Mouse (Mus musculus) adrenal gland, adult 18-20 months (tissue): ENCODE results near the gene Recql5. TPM values are rescaled to one million over a fixed set of nuclear protein-coding genes. Genes with fewer than 3 reads are reported as not detected.

Experiments
- DNase-seq, 2 experiments: peaks; one replicate each; pipeline ENCODE4 v3.0.0; 2021 to 2022; ENCODE audit warnings: low spot score in 2 of 2
- total RNA-seq, 2 experiments: library from RNA; stranded (reverse); gene quantifications; 1 replicate in 1 of 2; 2 replicates in 1 of 2; pipeline ENCODE4 v1.2.3; 2021

Gene Recql5
- total RNA-seq, 2 experiments from 2014 or later, result 17.1 to 27.1 TPM

DNA sequence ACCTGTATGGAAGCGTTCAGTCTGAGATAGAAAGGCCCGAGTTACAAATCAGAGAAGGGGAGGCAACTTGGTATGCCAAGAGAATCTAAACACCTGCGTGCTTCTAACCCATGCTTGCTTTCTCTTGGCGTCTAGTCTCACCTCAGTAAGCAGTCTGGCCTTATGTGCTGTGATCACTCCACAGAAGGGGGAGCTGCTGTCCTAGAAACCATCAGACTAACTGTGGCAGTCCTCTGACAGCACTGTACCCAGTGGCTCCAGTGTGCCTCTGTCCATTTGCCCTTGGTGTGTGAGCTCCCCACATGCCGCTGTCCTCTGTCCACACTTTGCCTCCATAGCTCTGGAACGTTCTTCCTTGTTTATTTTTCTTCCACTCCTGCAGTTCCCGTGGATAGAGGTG is 8.7 kb upstream of the Recql5 start:
- DNase-seq, result no peak

DNA sequence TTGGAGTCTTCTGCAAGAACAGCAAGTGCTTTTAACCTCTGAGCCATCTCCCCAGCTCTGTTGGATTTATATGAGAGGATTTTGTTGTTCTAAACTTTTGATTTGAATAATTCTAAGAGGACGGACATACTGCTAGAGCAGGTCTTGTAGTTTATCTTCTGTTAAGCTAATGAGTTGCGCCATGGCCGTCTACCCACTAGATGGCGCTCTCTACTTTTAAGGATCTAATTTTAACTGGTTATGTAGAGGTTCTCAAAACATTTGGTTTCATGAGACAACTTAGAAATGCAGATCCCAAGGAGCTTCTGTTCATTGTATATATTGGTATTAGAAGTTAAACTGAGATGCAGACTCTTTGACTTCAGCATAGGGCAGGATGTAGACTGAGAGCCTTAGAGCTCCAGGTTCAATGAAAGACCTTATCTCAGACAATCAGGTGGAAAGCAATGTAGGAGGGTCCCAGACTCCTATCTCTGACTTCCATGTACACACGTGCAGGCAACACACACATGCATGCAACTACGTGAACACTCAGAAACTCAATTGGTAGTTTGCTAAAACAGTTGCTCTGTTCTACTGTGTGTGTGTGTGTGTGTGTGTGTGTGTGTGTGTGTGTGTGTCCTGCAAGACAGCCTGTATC is 6.5 kb upstream of the Recql5 start:
- peak; percentile 49 to 59 for DNase-seq

DNA sequence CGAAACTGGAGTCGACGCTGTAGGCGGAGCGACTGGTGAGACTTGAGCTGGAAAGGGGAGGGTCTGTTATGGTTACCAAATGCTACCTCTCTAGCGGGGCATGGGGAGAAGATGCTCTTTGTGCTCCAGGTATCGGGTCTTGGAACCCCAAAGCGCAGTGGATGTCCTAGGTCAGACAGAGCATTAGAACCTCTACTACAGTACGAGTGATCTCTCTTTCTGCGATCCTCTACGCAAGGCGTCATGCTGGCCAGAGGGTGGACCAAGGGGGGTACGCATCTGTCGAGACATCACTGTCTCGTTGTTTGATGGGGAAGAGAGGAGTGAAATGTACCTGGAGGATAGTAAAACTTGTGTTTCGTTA is 452 bp upstream of the Recql5 start:
- DNase-seq, result no peak

DNA sequence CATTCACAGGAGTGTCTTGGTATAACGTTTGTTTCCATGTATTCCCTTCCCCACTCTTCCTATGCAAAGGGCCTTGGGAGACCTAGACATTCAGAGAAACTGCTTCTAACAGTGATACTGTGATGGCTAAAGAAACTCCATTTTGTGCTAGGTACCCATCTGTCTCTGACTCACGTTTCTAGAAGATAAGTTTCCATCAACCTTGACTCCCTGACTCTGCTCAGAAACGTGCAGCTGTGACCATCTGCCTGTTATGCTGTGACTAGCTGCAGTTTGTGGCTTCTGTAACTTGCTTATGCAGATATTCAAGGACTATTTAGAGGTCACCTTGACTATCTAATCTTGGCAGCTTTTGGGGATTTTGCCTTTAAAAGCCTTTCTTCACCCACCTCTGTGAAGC is 2.0 kb downstream of the Recql5 start:
- DNase-seq, result no peak

DNA sequence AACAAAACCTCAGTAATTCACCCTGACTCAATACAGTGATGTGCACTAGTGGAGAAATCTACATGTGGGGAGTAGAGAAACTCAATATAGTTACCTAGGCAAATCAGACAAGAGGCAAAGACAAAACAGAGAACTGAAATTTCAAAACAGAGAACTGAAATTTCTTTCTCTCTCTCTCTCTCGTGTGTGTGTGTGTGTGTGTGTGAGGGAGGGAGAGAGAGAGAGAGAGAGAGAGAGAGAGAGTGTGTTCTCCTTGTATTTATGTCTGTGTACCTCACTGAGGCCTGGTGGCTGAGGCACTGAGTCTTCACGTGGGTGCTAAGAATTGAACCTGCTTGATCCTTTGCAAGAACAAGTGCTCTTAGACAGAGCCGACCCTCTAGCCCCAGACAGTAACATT is 3.5 kb downstream of the Recql5 start:
- DNase-seq, result no peak

- DNase-seq, result no peak
Observed at GRCm38 (mm10) chr11:115929031-115929430, 4.2 kb downstream of the Recql5 start.

- no peak for DNase-seq
Observed at GRCm38 (mm10) chr11:115921986-115922385, 11.3 kb downstream of the Recql5 start.

GRCm38 (mm10) chr11:115920110-115920818 is 13.0 kb downstream of the Recql5 start:
- DNase-seq, result peak; percentile 48 to 50

- DNase-seq, result no peak
Observed at GRCm38 (mm10) chr11:115919073-115919472, 14.2 kb downstream of the Recql5 start.

GRCm38 (mm10) chr11:115918637-115919036 is 14.6 kb downstream of the Recql5 start:
- no peak for DNase-seq

DNA sequence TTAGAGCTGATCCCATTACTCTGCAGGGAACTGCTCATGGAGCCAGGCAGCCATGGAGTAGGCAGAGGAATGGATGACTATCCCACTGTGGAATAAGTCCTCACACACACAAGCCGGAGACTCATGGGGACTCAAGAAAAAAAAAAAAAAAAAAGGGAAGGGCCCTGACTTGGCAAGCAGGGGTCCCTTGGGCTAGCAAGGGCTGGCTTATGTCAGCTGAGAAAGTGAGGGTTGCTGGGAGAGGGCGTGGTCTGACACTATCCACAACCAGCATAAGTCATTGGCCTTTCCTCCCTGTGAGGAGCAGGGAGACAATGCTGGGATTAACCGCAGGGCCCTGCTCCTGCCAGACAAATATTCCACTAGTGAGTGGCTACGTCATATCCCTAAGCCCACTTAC is 16.7 kb downstream of the Recql5 start:
- DNase-seq, result no peak

GRCm38 (mm10) chr11:115911632-115912376 is 21.5 kb downstream of the Recql5 start, which contains the start of gene Smim6:
TSS of gene Smim6 (plus strand) at chr11:115912017.
- DNase-seq, result no peak

GRCm38 (mm10) chr11:115911134-115911561 is 22.1 kb downstream of the Recql5 start:
- no peak for DNase-seq

GRCm38 (mm10) chr11:115906521-115906920 is 26.8 kb downstream of the Recql5 start:
- no peak for DNase-seq

GRCm38 (mm10) chr11:115906116-115906515 is 27.2 kb downstream of the Recql5 start:
- DNase-seq, result no peak

DNA sequence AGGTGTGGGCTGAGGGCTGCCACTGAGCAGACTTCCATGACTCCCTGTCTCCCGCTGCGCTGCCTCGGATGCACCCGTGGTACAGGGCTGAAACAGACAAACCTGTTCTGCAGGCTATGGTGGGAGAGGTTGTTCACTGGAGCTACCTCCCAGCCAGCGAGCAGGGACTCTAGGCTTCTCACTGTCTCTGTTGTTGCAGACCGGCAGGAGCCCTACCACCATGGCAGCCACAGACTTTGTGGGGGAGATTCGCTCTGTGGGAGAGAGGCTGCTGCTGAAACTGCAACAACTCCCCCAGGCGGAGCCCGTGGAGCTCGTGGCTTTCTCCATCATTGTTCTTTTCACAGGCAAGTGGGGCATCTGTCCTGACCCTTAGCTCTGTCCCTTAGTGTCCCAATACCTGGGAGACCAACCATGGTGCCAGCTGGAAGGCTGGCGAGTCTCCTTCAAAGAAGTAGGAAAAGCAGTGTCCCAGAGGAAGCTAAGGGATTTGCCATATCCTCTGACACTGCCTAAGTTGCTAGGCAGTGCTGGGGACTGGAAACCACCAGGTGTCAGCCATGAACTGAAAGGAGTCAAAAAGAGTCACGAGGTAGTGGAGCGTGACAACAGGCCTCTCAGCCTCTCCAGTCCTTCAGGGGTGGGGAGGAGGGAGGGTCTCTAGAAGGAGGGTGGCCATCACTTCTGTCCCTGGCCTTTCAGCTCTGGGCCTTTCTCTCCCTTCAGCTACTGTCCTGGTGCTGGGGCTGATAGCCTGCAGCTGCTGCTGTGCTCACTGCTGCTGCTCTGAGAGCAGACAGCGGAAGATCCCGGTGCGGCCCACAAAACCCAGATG is 28.1 kb downstream of the Recql5 start:
- DNase-seq, result no peak

DNA sequence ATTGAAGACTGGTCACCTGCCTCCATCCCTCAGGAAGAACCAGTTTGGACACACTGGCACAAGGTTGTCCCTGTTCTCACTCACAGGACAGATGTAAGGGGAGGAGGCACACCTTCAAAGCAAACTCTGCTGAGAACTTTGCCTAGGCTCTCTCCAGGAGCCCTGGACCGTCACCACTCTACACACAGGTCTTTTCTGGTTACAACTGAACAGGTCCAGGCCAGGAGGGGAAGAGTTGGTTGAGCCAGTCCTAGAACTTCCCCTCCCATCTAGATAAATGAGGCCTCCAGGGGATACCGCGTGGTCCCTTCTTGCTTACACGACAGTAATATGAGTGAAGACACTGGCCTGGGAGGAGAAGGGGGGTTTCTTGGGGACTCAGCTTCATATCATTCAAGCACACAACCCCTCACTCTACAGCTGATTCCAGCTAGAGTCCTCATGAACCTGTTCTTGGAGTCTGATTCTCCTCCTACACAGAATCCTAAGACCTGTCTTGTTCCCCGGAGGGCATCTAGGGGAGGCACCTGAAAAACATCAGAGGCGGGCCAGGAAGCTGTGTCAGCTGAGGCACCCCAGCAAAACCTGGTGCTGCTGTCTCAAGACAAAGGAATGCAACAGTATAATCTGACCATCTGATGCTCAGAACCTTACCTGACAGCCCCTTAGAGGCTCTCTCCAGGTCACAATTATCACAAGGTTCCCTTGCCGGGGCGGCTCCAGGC is 28.9 kb downstream of the Recql5 start:
- no peak for DNase-seq

- DNase-seq, result no peak
Observed at GRCm38 (mm10) chr11:115903384-115904230, 29.7 kb downstream of the Recql5 start.

DNA sequence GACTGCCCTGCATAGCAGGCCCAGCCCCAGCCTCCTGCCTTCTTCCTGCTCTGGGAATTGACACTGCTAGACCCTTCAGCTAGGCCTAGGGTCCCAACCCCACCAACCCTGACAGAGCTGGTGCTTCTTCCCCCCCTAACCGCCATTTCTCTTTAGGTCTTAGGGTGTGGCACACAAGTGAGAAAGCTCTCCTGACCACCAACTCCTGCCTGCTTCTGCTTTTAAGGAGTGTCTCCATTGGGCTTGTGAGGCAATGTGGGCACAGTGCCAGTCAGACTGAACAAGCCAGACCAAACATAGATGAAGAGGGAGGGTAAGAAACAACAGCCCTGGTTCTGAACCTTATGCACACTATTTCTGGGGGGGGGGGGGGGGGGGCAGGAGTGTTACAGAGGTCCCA is 30.4 kb downstream of the Recql5 start:
- DNase-seq, result no peak

- DNase-seq, result no peak
Observed at GRCm38 (mm10) chr11:115902177-115902576, 31.1 kb downstream of the Recql5 start.
